Mouse (Mus musculus): ENCODE measurements around the gene Pfdn6.
A peak's percentile ranks its signal among the peaks of the same experiment; 100 is the strongest.
"Not testable (repeated sequence)": the region's sequence is repeated elsewhere in the genome, so short reads cannot be mapped to it uniquely, and the experiment has no call there.

The Pfdn6 gene

GRCm38 (mm10) chr17:33954646-33955554, 14.8 kb upstream of the Pfdn6 start:
- no peak for DNase-seq

GRCm38 (mm10) chr17:33953961-33954565, 13.9 kb upstream of the Pfdn6 start:
- no peak for DNase-seq

- no peak for DNase-seq
These were observed 13.2 kb upstream of the Pfdn6 start for GRCm38 (mm10) chr17:33953310-33953709.

GRCm38 (mm10) chr17:33952879-33953278, 12.7 kb upstream of the Pfdn6 start:
- no peak for DNase-seq

GRCm38 (mm10) chr17:33952015-33952414, 11.9 kb upstream of the Pfdn6 start:
- DNase-seq, result not testable (repeated sequence)

GRCm38 (mm10) chr17:33951021-33951946, 11.1 kb upstream of the Pfdn6 start, which contains the start of gene B3galt4:
B3galt4 (minus strand) TSS chr17:33951488.
- peak; percentile 92 for DNase-seq

GRCm38 (mm10) chr17:33950131-33950625, 10.0 kb upstream of the Pfdn6 start:
- DNase-seq, result no peak

- no peak for DNase-seq
These were observed 8.9 kb upstream of the Pfdn6 start for GRCm38 (mm10) chr17:33948905-33949537.

GRCm38 (mm10) chr17:33948090-33948904, 8.2 kb upstream of the Pfdn6 start:
- DNase-seq, result no peak

GRCm38 (mm10) chr17:33947430-33948089, 7.4 kb upstream of the Pfdn6 start:
- no peak for DNase-seq

- no peak for DNase-seq
These were observed 3.3 kb upstream of the Pfdn6 start for GRCm38 (mm10) chr17:33943454-33943853.

- DNase-seq, result no peak
These were observed 1.2 kb upstream of the Pfdn6 start for GRCm38 (mm10) chr17:33941381-33941780.

GRCm38 (mm10) chr17:33940981-33941380, 838 bp upstream of the Pfdn6 start:
- DNase-seq, result no peak

- DNase-seq, result no peak
These were observed 1.4 kb downstream of the Pfdn6 start for GRCm38 (mm10) chr17:33938783-33939182.

GRCm38 (mm10) chr17:33936993-33937392, 3.1 kb downstream of the Pfdn6 start:
- DNase-seq, result no peak

- no peak for DNase-seq
These were observed 4.6 kb downstream of the Pfdn6 start for GRCm38 (mm10) chr17:33935422-33936055.

GRCm38 (mm10) chr17:33932970-33933369, 7.2 kb downstream of the Pfdn6 start:
- no peak for DNase-seq

- no peak for DNase-seq
These were observed 7.7 kb downstream of the Pfdn6 start for GRCm38 (mm10) chr17:33932448-33932847.

- no peak for DNase-seq
These were observed 8.2 kb downstream of the Pfdn6 start for GRCm38 (mm10) chr17:33931947-33932346.

- DNase-seq, result no peak
These were observed 8.8 kb downstream of the Pfdn6 start for GRCm38 (mm10) chr17:33931159-33931866.
